Mouse (Mus musculus) B cell, adult 2 months (primary cell): ENCODE results near the gene Prkcz.
A peak's percentile ranks its signal among the peaks of the same experiment; 100 is the strongest.

ENCODE experiments used
- DNase-seq, 2 experiments: peaks; one replicate each; pipeline ENCODE4 v3.0.0; 2022

Prkcz gene

DNA sequence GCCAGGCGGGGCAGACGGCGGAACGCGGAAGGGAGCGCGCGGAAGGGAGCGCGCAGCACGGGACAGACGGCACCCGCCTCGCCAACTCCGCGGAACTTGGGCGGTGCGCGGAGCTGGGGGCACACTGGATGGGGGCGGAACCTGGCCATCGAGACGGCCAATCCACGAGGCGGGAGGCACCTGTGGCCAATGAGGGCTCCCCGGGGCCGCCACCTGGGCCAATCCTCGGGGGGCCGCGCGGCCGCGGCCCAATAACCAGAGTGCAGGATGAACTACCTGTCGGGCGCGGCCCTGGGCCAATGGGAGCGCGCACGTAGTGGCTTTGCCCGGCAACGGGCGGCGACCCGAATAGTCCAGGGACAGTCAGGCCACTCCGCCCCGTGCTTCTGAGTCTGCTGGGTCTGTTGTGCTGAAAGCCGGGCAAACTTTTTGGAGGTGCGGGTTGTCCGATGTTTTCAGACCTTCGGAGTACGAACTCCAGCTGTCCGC lies at the start of gene Prkcz:
Gene Prkcz (minus strand): TSS at position 59 of the 489 bp plus-strand sequence.
- peak; percentile 61 to 70 for DNase-seq

GRCm38 (mm10) chr4:155409058-155409776 lies 48.1 kb upstream of the Prkcz start, which contains the start of gene Cfap74:
Cfap74 (plus strand) TSS chr4:155409190.
- DNase-seq = peak; percentile 63 to 68

- no peak for DNase-seq
These were observed 47.5 kb upstream of the Prkcz start for GRCm38 (mm10) chr4:155408695-155409057.

- no peak for DNase-seq
These were observed 41.3 kb upstream of the Prkcz start for GRCm38 (mm10) chr4:155402489-155402888.

- DNase-seq = no peak
These were observed 40.0 kb upstream of the Prkcz start for GRCm38 (mm10) chr4:155401121-155401520.

DNA sequence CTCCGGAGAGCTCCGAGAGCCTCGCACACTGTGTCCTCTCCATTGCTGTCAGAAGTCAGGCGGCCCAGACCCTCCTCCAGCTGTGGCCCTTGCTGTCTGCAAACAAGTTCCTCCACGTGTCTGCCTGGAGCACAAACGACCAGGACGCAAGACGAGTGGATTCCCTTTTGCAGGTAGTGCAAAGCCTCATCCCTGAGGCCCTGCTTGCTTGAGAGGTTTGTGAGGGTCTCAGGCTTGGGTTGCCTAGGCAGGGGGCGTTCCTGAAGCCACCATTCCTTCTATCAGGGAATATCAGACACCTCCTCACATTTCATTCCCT lies 37.0 kb upstream of the Prkcz start:
- no peak for DNase-seq

DNA sequence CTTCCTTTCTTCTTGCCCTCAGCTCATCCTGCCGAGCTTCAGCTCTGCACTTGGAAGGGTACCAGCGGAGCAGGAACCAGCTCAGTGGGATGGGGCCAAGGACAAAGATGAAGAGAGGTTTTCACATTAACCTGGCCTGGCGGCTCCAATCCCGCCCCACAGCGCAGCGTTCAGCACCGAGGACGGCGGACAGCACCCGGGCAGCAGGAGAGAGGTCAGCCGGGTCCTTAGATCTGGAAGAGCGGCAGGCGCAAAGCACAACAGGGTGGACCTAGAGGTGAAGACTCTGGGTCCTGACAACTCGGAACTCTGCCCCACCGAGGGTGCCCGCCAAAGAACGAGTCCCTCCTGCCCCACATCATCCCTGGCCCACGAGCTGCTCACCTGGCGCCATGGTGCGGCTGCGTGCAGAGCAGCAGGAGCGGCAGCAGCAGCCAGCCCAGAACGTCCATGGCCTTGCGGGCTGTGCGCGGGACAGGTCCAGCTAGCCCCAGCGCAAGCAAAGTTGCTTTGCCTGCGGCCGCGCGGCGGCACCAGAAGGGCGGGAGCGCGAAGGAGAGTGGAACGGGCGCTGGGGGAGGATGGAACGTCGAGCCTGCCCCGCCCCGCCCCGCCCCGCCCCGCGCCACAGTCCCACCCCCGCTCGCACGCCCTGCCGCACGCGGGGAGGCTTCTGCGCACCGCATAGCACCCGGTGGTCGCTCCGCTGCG lies 36.5 kb upstream of the Prkcz start, which contains the start of gene Gabrd:
Gene Gabrd (minus strand): TSS at position 602 of the 711 bp plus-strand sequence.
- DNase-seq = peak in 1 of 2 experiments; percentile 8

DNA sequence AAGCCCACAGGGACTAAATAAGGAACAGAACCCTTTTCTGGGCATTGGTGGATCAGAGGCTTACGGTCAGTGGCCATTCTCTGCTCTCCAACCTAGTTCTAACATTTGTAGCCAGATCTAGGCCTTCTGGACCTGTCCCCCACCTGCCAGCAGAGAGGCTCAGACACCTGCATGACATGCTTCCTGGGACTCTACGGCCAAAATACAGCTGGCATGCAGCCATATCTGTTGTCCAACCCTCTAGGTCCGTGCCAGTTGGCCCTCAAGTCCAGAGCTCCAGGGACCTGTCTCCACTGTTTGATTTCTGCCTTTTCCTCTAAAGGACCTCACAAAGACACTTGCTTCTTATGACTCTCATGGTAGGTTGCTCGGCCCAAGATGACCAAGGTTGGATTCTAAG lies 35.6 kb upstream of the Prkcz start:
- DNase-seq = no peak

GRCm38 (mm10) chr4:155395471-155395870 lies 34.3 kb upstream of the Prkcz start:
- no peak for DNase-seq

GRCm38 (mm10) chr4:155387166-155387565 lies 26.0 kb upstream of the Prkcz start:
- DNase-seq = no peak

GRCm38 (mm10) chr4:155383326-155383725 lies 22.2 kb upstream of the Prkcz start:
- DNase-seq = no peak

GRCm38 (mm10) chr4:155382752-155383151 lies 21.6 kb upstream of the Prkcz start:
- no peak for DNase-seq

GRCm38 (mm10) chr4:155381974-155382373 lies 20.8 kb upstream of the Prkcz start:
- DNase-seq = no peak

GRCm38 (mm10) chr4:155371797-155372735 lies 10.9 kb upstream of the Prkcz start:
- no peak for DNase-seq

GRCm38 (mm10) chr4:155370737-155371715 lies 9.9 kb upstream of the Prkcz start:
- no peak for DNase-seq

DNA sequence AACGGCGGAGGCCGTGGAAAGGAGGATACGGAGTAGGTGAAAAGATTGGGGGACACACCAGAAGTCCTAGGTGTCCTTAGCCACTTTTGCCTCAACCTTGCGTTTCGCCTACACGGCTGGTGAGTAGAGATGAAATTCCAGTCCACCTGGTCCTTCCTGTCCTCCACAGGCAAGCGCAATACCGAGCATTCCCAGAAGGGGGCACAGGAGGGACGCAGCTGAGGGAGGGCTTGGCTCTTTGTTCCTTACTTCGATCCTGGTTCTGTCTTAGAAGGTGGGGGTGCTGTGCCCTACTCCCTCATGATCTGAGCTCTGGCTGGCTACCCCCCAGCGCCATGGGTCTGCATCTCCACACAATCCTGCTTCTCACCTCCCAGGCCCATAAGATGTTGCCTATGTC lies 7.5 kb upstream of the Prkcz start:
- DNase-seq = peak; percentile 53 to 60

- no peak for DNase-seq
These were observed 6.6 kb upstream of the Prkcz start for GRCm38 (mm10) chr4:155367739-155368138.

GRCm38 (mm10) chr4:155366784-155367183 lies 5.6 kb upstream of the Prkcz start:
- no peak for DNase-seq

GRCm38 (mm10) chr4:155362443-155362842 lies 1.3 kb upstream of the Prkcz start:
- no peak for DNase-seq

DNA sequence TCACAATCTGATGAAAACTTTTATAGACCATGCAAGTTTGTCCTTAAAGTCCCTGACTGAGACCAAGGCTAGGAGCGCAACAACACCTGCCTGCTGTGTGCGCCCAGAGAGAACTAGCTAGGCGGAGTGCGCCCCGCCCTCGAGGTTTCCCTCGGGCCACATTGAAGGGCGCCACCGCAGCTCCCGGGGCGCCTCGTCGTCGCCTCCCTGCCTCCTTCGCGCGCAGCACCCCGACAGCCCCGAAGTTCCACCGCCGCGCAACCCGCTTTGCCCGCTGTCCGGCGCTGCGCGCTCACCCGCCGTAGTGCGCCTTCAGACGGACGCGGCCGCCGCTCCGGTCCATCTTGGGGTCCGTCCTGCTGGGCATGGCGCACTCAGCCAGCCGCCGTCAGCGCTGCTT lies 305 bp downstream of the Prkcz start:
- DNase-seq = peak in 1 of 2 experiments; percentile 19

DNA sequence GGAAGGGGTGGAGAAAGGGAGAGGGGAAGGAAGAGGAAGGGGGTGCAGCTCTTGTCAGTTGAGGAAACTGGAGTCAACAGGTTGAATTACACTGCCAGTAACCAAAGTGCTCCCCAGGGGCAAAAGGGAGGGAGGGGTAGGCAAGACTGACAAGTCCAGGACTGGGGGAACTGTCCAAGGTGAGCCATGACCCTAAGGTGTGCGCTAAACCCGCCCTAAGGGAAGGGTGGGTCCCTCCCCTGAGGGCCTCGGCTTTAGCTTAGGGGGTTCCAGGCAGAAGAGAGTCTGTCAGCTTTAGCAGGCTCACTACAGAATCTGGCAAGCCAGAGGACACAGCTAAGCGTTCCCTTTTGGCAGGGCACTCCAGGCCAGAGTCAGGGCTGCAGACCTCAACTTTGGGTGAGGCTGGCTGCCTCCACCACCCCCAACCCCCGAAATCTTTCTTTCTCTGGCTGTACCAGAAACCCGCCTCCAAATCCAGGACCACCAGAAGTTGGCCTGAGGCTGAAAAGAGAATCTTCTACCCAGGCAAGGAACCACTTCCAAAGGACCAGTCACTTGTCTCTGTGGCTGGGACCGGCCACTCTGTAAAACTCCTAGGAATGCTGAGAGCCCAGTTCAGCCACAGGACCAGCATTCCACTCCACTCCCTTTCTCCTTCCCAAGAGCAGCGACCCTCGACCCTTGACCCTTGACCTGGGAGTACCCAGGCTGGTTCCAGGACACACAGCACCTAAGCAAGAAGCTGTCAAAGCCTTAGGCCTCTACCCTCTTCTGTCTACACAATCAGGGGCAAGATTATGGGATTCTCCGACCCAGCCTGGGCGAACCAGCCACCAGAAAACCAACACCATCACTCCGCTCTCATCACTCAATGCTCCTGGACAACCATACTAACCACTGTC lies 1.3 kb downstream of the Prkcz start:
- DNase-seq = no peak
